Mouse (Mus musculus) heart, embryonic 11.5 days (tissue): Measurements from ENCODE around the gene Gm49416. TPM values are rescaled to one million over a fixed set of nuclear protein-coding genes. Genes with fewer than 3 reads are reported as not detected.

Source experiments
- microRNA-seq: library from miRNA; unstranded; fragments of <30 nt; microRNA quantifications from one replicate; pipeline ENCODE4, GENCODE M21; 2016; ENCODE audit warnings: borderline number of aligned reads
- polyA plus RNA-seq: library from polyadenylated mRNA; unstranded; fragments of >200 nt; fragmentation: Nextera tagmentation; extraction: Ambion mirVana; gene quantifications from 2 replicates; pipeline ENCODE4 v1.2.1, GENCODE M21; 2014

The Gm49416 gene
- polyA plus RNA-seq, 1 experiment from 2014 or later, result not detected

Small RNAs within 50 kb of the gene (microRNA-seq; reads per million reads assigned to microRNA genes)
- 0.27 reads per million for gene Mir5136

Other genes starting within 250 kb of the Gm49416 start
- 0.06 TPM in 1 of 2 replicates, not detected in the other for gene Chrm1, start 225.1 kb upstream of the Gm49416 start, polyA plus RNA-seq
- 82.6 and 87.8 TPM in 2 replicates for gene Slc3a2, start 165.6 kb upstream of the Gm49416 start, polyA plus RNA-seq
- gene Wdr74, start 153.1 kb upstream of the Gm49416 start, polyA plus RNA-seq, result 56.4 and 58.8 TPM in 2 replicates
- 0.99 and 2.2 TPM in 2 replicates for gene 1700092M07Rik, start 148.2 kb upstream of the Gm49416 start, polyA plus RNA-seq
- 82.2 and 85.1 TPM in 2 replicates for gene Stx5a, start 147.5 kb upstream of the Gm49416 start, polyA plus RNA-seq
- 126 and 138 TPM in 2 replicates for gene Nxf1, start 131.9 kb upstream of the Gm49416 start, polyA plus RNA-seq
- gene Tmem223, start 117.9 kb upstream of the Gm49416 start, polyA plus RNA-seq, result 146 and 150 TPM in 2 replicates
- gene Tmem179b, start 114.5 kb upstream of the Gm49416 start, polyA plus RNA-seq, result 63.9 and 69.9 TPM in 2 replicates
- gene Taf6l, start 102.5 kb upstream of the Gm49416 start, polyA plus RNA-seq, result 12.8 and 14.3 TPM in 2 replicates
- 138 and 155 TPM in 2 replicates for gene Polr2g, start 90.3 kb upstream of the Gm49416 start, polyA plus RNA-seq
- 3.9 and 5.2 TPM in 2 replicates for gene Zbtb3, start 86.4 kb upstream of the Gm49416 start, polyA plus RNA-seq
- gene Ttc9c, start 69.6 kb upstream of the Gm49416 start, polyA plus RNA-seq, result 32.3 and 34.0 TPM in 2 replicates
- 4.6 and 6.1 TPM in 2 replicates for gene Hnrnpul2, start 68.9 kb upstream of the Gm49416 start, polyA plus RNA-seq
- not detected in 2 replicates for gene AC129217.1, start 59.2 kb upstream of the Gm49416 start, polyA plus RNA-seq
- 37.9 and 41.7 TPM in 2 replicates for gene Bscl2, start 51.5 kb upstream of the Gm49416 start, polyA plus RNA-seq
- 3.5 and 4.2 TPM in 2 replicates for gene Gng3, start 49.7 kb upstream of the Gm49416 start, polyA plus RNA-seq
- gene Lrrn4cl, start 38.2 kb upstream of the Gm49416 start, polyA plus RNA-seq, result 0.33 and 0.44 TPM in 2 replicates
- 141 and 143 TPM in 2 replicates for gene Ubxn1, start 17.4 kb upstream of the Gm49416 start, polyA plus RNA-seq
- gene Uqcc3, start 8.0 kb upstream of the Gm49416 start, polyA plus RNA-seq, result 53.5 and 59.0 TPM in 2 replicates
- gene Lbhd1, start 5.2 kb upstream of the Gm49416 start, polyA plus RNA-seq, result 60.1 and 72.4 TPM in 2 replicates
- gene Gm49403, start 5.0 kb upstream of the Gm49416 start, polyA plus RNA-seq, result not detected in 2 replicates
- gene 1810009A15Rik, start 73 bp upstream of the Gm49416 start, polyA plus RNA-seq, result 77.5 and 86.8 TPM in 2 replicates
- gene Ints5, start 4.1 kb downstream of the Gm49416 start, polyA plus RNA-seq, result 19.2 and 24.6 TPM in 2 replicates
- gene Ganab, start 9.1 kb downstream of the Gm49416 start, polyA plus RNA-seq, result 66.6 and 81.4 TPM in 2 replicates
- 33.2 and 35.9 TPM in 2 replicates for gene B3gat3, start 31.4 kb downstream of the Gm49416 start, polyA plus RNA-seq
- 1.2 and 1.7 TPM in 2 replicates for gene Rom1, start 40.4 kb downstream of the Gm49416 start, polyA plus RNA-seq
- 8.1 and 8.5 TPM in 2 replicates for gene Eml3, start 40.6 kb downstream of the Gm49416 start, polyA plus RNA-seq
- gene Mta2, start 52.9 kb downstream of the Gm49416 start, polyA plus RNA-seq, result 30.0 and 39.9 TPM in 2 replicates
- 17.1 and 19.8 TPM in 2 replicates for gene Tut1, start 64.9 kb downstream of the Gm49416 start, polyA plus RNA-seq
- 344 TPM in 2 replicates for gene Eef1g, start 78.1 kb downstream of the Gm49416 start, polyA plus RNA-seq
- gene Ahnak, start 100.4 kb downstream of the Gm49416 start, polyA plus RNA-seq, result 15.1 and 17.4 TPM in 2 replicates
- not detected in 2 replicates for gene Scgb1a1, start 199.0 kb downstream of the Gm49416 start, polyA plus RNA-seq
- 8.4 and 12.2 TPM in 2 replicates for gene Asrgl1, start 246.7 kb downstream of the Gm49416 start, polyA plus RNA-seq